ENCODE assay signal across 9 mouse cellular contexts in genomic region chr6:116264836-116265235, GRCm38 (mm10). TPM values are rescaled to one million over a fixed set of nuclear protein-coding genes. Genes with fewer than 3 reads are reported as not detected.
DNase-seq lines count a peak whose midpoint lies in the region; ATAC-seq and TF ChIP-seq lines count a peak whose summit lies in the region.
"Had no signal": no experiment of that assay in that cellular context is flagged by ENCODE, and none has a peak within 500 bp of the region (broad histone marks: within the 10 kb centered on the region; RNA-seq: fewer than 3 reads in every experiment).

No protein-coding gene starts in this region.

- no peak for TF ChIP-seq POLR2A in lung, adult 2 months (IDR thresholded peaks at IDR 0.05; ENCODE audit: borderline replicate concordance, extremely low read depth, low read depth, low read length)

- peak; percentile 21 for DNase-seq in lung, embryonic 14.5 days
- DNase-seq in lung, adult 2 months: no peak
- no peak for DNase-seq in urinary bladder, postnatal 25 days (ENCODE audit: low spot score)
- no peak for DNase-seq in gastrocnemius, adult 8-10 months (ENCODE audit: low spot score in 2 of 2)
- no peak for DNase-seq in adrenal gland, adult 18-20 months (ENCODE audit: low spot score in 2 of 2)
- DNase-seq: adrenal gland, postnatal 36 days had no signal

- H3K4me3 ChIP-seq in lung, embryonic 14.5 days (ENCODE audit: low read depth, low read length): peak overlapping the region; percentile 60
- H3K4me3 ChIP-seq in lung, adult 2 months (replicated peaks; ENCODE audit: extremely low read depth, low read depth, low read length): no peak overlapping the region
- peak overlapping the region; percentile 53 for H3K4me3 ChIP-seq in embryonic facial prominence, embryonic 15.5 days (replicated peaks)
- peak overlapping the region; percentile 64 for H3K4me3 ChIP-seq in limb, embryonic 13.5 days
- H3K4me3 ChIP-seq in neural tube, embryonic 14.5 days (ENCODE audit: low read depth, low read length): no peak overlapping the region

- H3K4me1 ChIP-seq in lung, embryonic 14.5 days (ENCODE audit: insufficient read depth): no peaks in the 10 kb centered on the region
- H3K4me1 ChIP-seq in lung, adult 2 months (ENCODE audit: control insufficient read depth, insufficient read depth, low read length): peaks cover 3% of the 10 kb centered on the region; the same call in 1 of the 2 replicates
- H3K4me1 ChIP-seq in embryonic facial prominence, embryonic 15.5 days: peaks cover 8% of the 10 kb centered on the region
- peaks cover 14% of the 10 kb centered on the region for H3K4me1 ChIP-seq in limb, embryonic 13.5 days
- peaks cover 6% of the 10 kb centered on the region for H3K4me1 ChIP-seq in neural tube, embryonic 14.5 days (ENCODE audit: control insufficient read depth, insufficient read depth, low read length)

- peak overlapping the region; percentile 74; the same call in 1 of the 2 replicates for H3K9ac ChIP-seq in lung, embryonic 14.5 days
- no peak overlapping the region for H3K9ac ChIP-seq in embryonic facial prominence, embryonic 15.5 days
- H3K9ac ChIP-seq in limb, embryonic 13.5 days: no peak overlapping the region; the same call in 1 of the 2 replicates
- H3K9ac ChIP-seq in neural tube, embryonic 14.5 days (replicated peaks; ENCODE audit: low read depth, low read length): no peak overlapping the region

- no peaks in the 10 kb centered on the region for H3K9me3 ChIP-seq in lung, embryonic 14.5 days (ENCODE audit: low read depth, low read length)
- H3K9me3 ChIP-seq in embryonic facial prominence, embryonic 15.5 days (replicated peaks): no peaks in the 10 kb centered on the region
- no peaks in the 10 kb centered on the region for H3K9me3 ChIP-seq in limb, embryonic 13.5 days
- H3K9me3 ChIP-seq in neural tube, embryonic 14.5 days (ENCODE audit: control insufficient read depth, low read length): no peaks in the 10 kb centered on the region

- H3K36me3 ChIP-seq in lung, embryonic 14.5 days (ENCODE audit: insufficient read depth): peaks cover 12% of the 10 kb centered on the region; the same call in 1 of the 2 replicates
- H3K36me3 ChIP-seq in embryonic facial prominence, embryonic 15.5 days: peaks cover 20% of the 10 kb centered on the region
- peaks cover 27% of the 10 kb centered on the region for H3K36me3 ChIP-seq in limb, embryonic 13.5 days
- peaks cover 21% of the 10 kb centered on the region; the same call in 1 of the 2 replicates for H3K36me3 ChIP-seq in neural tube, embryonic 14.5 days (ENCODE audit: control insufficient read depth, insufficient read depth, low read length)

- H3K27me3 ChIP-seq in lung, embryonic 14.5 days (ENCODE audit: insufficient read depth, low read length): no peaks in the 10 kb centered on the region
- no peaks in the 10 kb centered on the region for H3K27me3 ChIP-seq in embryonic facial prominence, embryonic 15.5 days
- H3K27me3 ChIP-seq in limb, embryonic 13.5 days: no peaks in the 10 kb centered on the region
- no peaks in the 10 kb centered on the region for H3K27me3 ChIP-seq in neural tube, embryonic 14.5 days (ENCODE audit: control insufficient read depth, insufficient read depth, low read length)

- H3K27ac ChIP-seq in lung, embryonic 14.5 days (ENCODE audit: low read depth): no peak overlapping the region
- no peak overlapping the region for H3K27ac ChIP-seq in embryonic facial prominence, embryonic 15.5 days (replicated peaks)
- H3K27ac ChIP-seq in limb, embryonic 13.5 days: no peak overlapping the region
- no peak overlapping the region for H3K27ac ChIP-seq in neural tube, embryonic 14.5 days (ENCODE audit: low read depth, low read length)

- WGBS in lung, embryonic 14.5 days: 80% methylated on average over 11 of the region's 11 CpGs
- 84% methylated on average over 11 of the region's 11 CpGs for WGBS in lung, adult 2 months
- WGBS in embryonic facial prominence, embryonic 15.5 days: 86% methylated on average over 11 of the region's 11 CpGs
- WGBS in limb, embryonic 13.5 days: 84% methylated on average over 11 of the region's 11 CpGs
- 81% methylated on average over 11 of the region's 11 CpGs for WGBS in neural tube, embryonic 14.5 days

- TF ChIP-seq CTCF in lung, embryonic 14.5 days (IDR thresholded peaks at IDR 0.05; ENCODE audit: low read depth): no peak
- TF ChIP-seq CTCF in lung, adult 2 months (IDR thresholded peaks at IDR 0.05; ENCODE audit: insufficient read depth, low read length): no peak

- peak overlapping the region; percentile 81 for H3K4me2 ChIP-seq in lung, embryonic 14.5 days
- H3K4me2 ChIP-seq in embryonic facial prominence, embryonic 15.5 days (replicated peaks): peak overlapping the region; percentile 70
- H3K4me2 ChIP-seq in limb, embryonic 13.5 days (replicated peaks): peak overlapping the region; percentile 73
- H3K4me2 ChIP-seq in neural tube, embryonic 14.5 days (ENCODE audit: low read depth, low read length): peak overlapping the region; percentile 46; the same call in 1 of the 2 replicates

- no peak for ATAC-seq in lung, embryonic 14.5 days (ENCODE audit: insufficient read depth)
- no peak for ATAC-seq in embryonic facial prominence, embryonic 15.5 days (ENCODE audit: insufficient number of reproducible peaks, low FRiP score, low TSS enrichment, low read depth)
- no peak for ATAC-seq in limb, embryonic 13.5 days (ENCODE audit: low FRiP score, low read depth)
- ATAC-seq in neural tube, embryonic 14.5 days (ENCODE audit: low read depth): no peak

RNA-seq across cellular contexts. Expression of gene Zfand4, which starts 0.8 kb away (rescaled TPM):
- polyA plus RNA-seq in lung, embryonic 14.5 days (2014; fragmentation: Nextera tagmentation; extraction: Ambion mirVana): 6.9 and 7.4 TPM in 2 replicates
- 0.32 and 0.89 TPM in 2 replicates for polyA plus RNA-seq in lung, adult 2 months (2012; rRNA removed)
- polyA plus RNA-seq in embryonic facial prominence, embryonic 15.5 days (2015; fragmentation: Nextera tagmentation; extraction: Ambion mirVana): 7.1 and 10.3 TPM in 2 replicates
- 6.9 and 8.3 TPM in 2 replicates for polyA plus RNA-seq in limb, embryonic 13.5 days (2015; fragmentation: Nextera tagmentation; extraction: Ambion mirVana)
- 6.7 and 7.3 TPM in 2 replicates for polyA plus RNA-seq in neural tube, embryonic 14.5 days (2014; fragmentation: Nextera tagmentation; extraction: Ambion mirVana)
- total RNA-seq in gastrocnemius, adult 8-10 months (2022): under 1 TPM; 0.16 to 0.88 (median 0.58) TPM
- under 1 TPM; 0.58 to 0.76 TPM for total RNA-seq in adrenal gland, adult 18-20 months (2021)

RNA-seq across cellular contexts. Expression of gene Washc2, which starts 57.0 kb away (rescaled TPM):
- polyA plus RNA-seq in lung, embryonic 14.5 days (2014; fragmentation: Nextera tagmentation; extraction: Ambion mirVana): 41.4 and 42.4 TPM in 2 replicates
- polyA plus RNA-seq in lung, adult 2 months (2012; rRNA removed): 51.9 and 53.0 TPM in 2 replicates
- polyA plus RNA-seq in embryonic facial prominence, embryonic 15.5 days (2015; fragmentation: Nextera tagmentation; extraction: Ambion mirVana): 47.0 and 47.1 TPM in 2 replicates
- 50.8 and 54.9 TPM in 2 replicates for polyA plus RNA-seq in limb, embryonic 13.5 days (2015; fragmentation: Nextera tagmentation; extraction: Ambion mirVana)
- polyA plus RNA-seq in neural tube, embryonic 14.5 days (2014; fragmentation: Nextera tagmentation; extraction: Ambion mirVana): 65.6 and 74.1 TPM in 2 replicates
- total RNA-seq in gastrocnemius, adult 8-10 months (2022): 10 to 100 TPM; 22.4 to 26.0 (median 23.4) TPM
- 10 to 100 TPM; 47.6 to 48.6 TPM for total RNA-seq in adrenal gland, adult 18-20 months (2021)

Comparison
In these comparisons a context has a peak if more than half of its experiments do, and no peak if none do; other contexts are left out.
1. H3K4me3 ChIP-seq: peak in lung, embryonic 14.5 days (single experiment), embryonic facial prominence, embryonic 15.5 days (single experiment) and limb, embryonic 13.5 days (single experiment); none in lung, adult 2 months (single experiment) and neural tube, embryonic 14.5 days (single experiment).
2. Peak in every context shown above with its lines, with median percentiles within 50 percentile points of each other: H3K4me2 ChIP-seq.